Mouse (Mus musculus) frontal cortex, postnatal 10 days (tissue): ENCODE data around the gene Cxcl5.
A peak's percentile ranks its signal among the peaks of the same experiment; 100 is the strongest.

Experiments
- DNase-seq, 2 experiments: peaks; one replicate each; pipeline ENCODE4 v3.0.0; 2022; ENCODE audit warnings: low spot score in 2 of 2, mixed read lengths in 1 of 2

The Cxcl5 gene

DNA sequence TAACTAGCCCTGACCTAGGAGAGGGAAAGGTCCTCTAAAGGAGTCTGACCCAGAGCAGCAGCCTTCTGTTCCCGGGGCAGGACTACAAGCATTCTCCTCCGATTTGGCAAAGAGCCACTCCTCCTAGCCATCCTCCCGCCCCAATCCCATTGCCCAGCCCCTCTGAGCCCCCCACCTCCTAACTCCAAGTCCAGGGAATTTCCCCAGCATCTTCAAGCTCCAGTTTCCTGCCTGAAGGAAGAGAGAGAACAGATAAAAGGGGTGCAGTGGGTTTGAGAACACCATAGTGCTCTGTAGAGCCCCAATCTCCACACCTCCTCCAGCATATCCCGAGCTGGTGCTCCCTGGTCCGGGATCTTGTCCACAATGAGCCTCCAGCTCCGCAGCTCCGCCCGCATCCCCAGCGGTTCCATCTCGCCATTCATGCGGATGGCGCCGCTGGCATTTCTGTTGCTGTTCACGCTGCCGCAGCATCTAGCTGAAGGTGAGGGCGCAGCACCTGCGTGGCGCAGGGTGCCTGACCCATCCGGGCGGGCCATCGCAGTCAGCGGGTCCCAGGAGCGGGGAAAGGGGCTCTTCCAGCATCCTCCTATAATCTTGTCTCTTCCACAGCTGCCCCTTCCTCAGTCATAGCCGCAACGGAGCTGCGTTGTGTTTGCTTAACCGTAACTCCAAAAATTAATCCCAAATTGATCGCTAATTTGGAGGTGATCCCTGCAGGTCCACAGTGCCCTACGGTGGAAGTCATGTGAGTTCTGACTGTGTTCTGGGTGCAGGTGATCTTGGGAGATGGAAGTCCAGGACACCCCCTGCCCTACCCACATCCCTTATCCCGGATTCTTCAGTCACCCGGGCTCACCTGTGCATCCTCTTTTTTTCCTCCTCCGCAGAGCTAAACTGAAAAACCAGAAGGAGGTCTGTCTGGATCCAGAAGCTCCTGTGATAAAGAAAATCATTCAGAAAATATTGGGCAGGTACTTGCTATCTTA lies at the start of gene Cxcl5:
Cxcl5 (plus strand) TSS at position 284 of the 989 bp plus-strand sequence.
- DNase-seq, result peak in 1 of 2 experiments; percentile 14

DNA sequence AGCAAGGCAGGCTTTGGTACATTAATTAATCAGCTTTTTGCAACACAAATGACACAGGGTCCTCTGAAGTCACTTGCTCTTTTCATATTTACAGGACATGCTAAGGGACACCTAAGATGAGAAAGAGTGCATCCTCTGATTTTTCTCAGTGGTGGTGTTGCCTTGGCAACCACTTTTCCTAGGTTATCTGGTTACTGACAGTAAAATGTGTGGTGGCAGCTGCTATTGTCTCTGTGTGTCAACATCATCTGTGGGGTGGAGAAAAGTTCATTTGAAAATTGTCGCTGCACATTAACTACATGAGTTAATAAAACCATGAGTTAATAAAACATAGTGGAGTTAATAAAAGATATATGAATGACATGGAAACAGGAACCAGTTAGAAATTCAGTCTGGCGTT lies 47.8 kb upstream of the Cxcl5 start:
- no peak for DNase-seq

DNA sequence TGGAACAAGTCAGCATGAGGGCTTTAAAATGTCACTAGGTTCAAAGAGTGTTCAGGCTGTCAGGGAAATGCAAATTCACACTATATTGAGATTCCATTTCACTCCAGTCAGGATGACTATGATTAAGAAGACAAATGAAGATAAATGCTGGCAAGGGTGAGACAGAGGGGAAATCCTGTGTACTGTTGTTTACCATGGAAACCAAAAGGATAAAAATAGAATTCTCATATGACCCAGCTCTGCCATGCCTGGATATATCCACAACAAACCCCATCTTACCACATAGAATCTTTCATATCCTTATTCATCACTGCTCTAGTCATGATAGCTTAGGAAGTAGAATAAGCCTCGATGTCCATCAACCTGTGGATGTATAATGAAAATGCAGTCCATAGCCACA lies 41.2 kb upstream of the Cxcl5 start:
- no peak for DNase-seq

DNA sequence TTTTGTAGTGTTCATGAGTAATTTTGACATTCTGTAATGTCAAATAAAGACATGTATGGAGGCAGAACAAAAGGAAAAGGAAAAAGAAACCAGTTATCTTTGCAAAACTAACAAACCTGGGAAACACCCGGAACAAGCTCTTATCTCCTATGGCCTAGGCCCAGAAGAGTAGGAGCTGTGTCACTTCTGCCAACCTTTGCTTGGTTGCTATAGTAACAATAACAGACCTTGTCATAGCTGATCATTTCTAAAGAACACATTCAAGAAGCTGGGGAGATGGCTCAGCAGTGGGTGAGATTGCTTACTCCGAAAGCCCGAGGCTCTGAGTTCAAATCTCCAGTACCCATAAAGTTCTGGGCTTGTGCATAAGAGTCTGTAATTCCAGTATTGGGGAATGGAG lies 36.5 kb upstream of the Cxcl5 start:
- no peak for DNase-seq

DNA sequence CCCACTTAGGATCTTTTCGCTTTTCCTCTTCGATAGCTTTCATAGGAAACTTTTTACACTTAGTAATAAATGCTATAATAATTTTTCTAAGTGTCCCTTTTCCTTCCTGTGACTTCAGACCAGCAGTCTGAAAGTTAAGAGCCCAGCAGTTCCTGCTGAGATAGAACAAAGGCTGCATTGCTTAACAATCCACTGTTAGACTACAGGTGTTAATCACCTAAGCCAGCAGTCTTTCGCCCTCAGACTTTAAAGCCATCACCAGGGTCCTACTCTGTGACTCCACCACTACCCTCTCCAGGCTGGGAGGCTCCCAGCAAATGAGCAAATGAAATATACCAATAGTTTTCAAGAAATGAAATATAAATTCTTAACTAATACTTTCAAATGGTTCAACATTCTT lies 30.9 kb upstream of the Cxcl5 start:
- no peak for DNase-seq

DNA sequence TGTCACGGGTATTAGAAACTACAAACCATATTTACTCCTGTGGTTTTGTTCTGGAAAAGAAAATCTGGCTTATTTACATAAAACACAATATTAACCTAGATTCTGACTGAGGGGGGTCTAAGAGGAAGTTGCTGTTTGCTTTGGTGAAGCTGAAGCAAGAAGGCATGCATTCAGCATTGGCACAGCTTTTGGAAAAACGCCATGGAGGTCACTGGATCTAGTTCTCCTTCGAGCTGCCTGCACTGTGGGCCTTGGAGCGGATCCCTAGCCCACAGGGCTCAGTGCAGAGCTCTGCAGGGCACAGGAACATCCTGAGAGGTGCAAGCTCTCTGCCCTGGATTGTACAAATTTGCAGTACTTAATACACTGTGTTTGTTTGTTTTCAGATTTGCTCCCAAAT lies 27.7 kb upstream of the Cxcl5 start:
- no peak for DNase-seq

DNA sequence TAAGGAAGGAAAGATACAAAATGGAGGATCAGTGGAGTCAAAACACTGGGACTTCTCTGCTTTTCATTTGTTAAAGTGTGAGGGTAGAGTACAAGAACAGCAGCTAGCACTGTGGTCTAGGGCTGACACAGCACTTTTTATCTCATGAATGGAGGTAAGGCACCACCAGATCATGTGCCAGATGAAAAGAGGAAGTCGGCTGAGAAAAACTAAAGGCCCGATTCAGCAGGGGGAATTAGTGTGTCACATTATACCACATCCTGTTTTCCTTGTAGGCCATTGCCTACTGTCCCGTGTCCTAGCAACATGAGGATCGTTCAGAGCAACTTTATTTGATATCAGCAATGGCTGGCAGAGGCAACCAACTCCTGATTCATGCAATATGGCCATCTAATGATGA lies 17.1 kb upstream of the Cxcl5 start:
- no peak for DNase-seq

DNA sequence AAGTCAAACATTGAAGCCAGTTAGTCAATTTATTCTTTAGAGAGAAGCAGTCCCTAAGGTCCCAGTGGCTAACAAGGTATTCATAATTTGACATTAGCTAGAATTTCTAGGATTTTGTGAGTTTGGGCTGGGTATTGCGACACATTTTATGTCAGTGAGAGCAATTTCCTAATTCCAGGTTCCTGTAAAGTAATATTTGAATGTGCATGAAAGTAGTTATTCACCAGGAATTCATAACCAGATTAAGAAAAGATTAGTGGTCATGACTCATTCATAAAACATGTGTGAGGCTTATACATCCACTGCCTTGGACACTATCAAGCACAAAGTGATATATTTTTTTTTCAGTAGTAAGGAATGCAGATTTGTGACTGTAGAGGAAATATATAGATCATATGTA lies 5.2 kb upstream of the Cxcl5 start:
- no peak for DNase-seq

DNA sequence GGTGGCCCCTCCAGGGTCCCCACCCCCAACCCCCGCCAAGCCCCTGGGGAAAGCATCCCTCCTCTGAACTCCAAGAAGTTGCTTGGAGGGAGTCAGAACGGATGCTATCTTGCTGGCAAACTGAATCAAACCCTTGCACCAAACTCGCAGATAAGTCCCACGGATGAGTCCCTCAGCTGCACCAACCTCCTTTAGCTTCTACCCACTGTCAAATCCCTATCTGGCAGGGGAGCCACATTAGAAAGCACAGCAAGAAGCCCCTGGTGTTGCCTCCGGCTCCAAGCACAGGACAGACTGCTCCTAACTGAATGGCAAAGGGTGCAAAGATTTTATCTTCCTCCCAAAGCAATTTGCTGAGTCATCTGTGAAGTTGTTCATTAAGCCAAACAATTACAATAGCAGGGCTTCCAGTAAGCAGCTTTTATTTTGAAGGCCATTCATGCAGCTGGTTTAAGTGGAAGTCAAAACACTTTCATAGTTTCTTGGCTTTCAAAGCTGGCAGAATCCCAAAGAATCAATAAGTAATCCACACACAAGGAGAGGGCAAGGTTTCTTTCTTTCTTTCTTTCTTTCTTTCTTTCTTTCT lies 1.0 kb upstream of the Cxcl5 start:
- no peak for DNase-seq

DNA sequence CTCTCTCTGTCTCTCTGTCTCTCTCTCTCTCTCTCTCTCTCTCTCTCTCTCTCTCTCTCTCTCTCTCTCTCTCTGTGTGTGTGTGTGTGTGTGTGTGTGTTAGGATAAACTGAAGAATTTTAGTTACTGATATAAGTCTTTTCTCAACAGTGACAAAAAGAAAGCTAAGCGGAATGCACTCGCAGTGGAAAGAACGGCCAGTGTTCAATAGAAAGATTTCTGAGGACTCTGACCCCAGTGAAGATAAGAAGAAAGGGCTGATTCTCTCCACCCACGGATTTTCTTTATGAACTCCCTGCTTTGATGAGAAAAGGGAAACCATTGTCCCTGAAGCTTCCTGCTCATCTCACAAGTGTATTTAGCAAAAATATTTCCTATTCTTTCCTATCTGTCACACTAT lies 1.1 kb downstream of the Cxcl5 start:
- DNase-seq, result no peak

DNA sequence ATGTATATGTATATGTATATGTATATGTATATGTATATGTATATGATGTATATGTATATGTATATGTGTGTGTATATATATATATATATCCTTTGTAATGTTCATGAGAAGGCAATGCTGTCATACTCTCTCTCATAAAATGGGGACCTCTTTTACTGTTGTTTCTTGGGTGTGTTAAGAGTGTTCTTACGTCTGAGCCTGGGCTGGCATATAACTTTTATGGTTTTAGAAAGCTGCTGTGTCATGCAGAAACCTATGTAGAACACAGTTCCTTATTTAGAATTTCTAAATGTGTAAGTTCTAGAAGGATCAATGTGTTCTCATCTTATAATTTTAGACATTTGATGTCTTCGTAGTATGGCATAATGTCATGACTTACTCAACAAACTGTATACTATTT lies 1.7 kb downstream of the Cxcl5 start:
- no peak for DNase-seq

DNA sequence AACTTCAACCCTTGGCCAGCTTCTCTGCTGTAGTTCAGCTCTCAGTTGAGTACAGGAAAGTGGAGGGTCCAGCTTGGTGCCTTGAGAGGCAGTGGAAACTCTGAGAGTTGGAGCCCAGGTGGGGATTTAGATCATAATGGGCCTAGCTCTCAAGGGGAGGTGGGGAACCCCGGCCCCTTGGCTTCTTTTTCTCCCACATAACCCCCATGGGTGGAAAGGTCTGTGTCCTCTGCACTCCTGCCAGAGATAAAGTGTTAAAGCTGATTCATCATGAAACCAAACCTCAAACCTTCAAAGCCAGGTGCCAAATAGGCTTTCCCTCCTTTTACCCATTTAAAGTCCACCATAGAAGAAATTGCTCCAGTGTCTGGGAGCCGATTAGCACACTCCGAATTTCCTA lies 2.7 kb downstream of the Cxcl5 start:
- DNase-seq, result no peak

DNA sequence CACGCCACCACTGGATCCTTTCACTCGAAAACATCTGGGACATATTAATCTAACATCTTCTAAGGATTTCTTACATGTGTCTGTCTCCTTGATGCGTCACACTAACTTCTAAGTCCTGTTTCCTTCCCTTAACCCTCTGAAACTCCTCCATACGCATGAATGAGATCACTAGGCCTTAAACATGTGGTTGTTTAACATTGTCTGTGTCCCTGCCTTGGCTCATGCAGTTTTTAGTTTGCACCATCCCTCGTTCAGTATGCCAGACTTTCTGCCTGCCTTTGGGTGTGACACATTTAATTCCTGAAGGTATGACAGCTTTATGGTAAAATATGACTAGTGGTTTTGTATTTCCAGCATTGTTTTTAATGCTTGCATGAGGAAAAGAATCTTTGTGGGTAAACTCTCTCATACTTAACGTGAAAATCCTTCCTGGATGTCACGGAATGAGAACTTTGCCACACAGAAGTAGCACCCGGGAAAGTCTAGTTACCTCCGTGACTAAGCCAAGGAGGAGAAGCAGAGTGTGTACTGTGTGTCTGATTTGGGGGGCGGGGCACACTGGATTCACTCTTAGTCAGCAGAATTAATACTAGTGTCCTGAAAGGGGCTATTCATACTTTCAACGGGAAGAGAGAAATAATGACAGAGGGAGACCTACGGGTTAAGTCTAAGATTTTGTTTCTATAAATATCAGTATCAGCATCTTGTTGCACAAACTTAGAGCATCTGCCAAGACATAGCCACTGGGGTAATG lies 4.9 kb downstream of the Cxcl5 start:
- DNase-seq, result no peak

DNA sequence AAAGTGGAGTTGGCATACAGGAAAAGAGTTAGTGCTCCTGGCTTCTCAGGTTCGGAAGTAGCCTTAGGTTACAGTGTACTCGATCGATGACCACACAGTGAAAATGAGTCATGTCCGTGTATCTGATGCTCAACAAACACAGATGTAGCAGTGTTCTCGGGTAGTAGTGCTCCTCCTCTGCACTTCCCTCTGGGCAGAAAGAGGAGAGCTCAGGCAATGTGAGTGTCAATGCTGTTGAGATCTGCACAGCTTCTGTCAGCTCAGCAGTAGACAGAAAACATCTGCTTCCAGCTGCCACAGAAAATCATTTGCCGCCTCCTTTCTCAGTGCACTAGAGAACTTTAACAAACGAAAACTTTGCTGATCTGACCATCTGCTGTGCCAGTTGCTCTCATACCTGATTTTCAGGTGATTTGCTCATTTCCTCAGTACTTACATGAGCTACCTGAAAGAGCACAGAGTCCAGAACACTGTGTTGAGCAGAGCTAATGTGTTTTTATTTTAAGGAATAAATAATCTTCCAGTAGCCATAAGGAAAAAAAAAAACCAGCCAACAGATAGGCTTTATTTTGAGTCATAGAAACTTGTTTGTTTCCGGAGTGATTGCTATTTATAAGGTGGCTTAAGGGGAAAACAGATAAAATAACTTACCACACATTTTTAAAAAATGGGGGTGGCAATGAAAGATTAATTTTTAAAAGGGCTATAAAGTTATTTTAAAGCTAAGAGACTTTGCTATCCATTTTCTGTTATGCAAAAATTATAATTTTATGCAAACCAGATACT lies 6.9 kb downstream of the Cxcl5 start:
- DNase-seq, result no peak

DNA sequence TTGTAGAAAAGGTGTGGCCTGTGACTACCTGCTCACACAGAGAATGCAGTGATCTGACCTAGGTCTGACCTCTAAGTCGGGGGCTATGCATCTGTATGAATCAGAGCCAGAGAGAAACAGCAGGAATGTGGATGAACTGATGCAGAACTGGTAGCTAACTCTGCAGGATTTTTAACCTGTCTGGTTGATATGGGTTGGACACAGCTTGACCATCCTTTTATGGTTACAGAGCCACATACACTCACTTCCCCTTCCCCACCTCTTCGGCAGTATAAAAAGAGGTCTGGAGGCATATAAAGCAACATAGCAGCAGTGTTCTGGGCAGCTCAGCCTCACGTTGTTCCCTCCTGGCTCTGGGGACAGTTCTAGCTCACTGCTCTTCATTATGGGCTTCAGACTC lies 9.1 kb downstream of the Cxcl5 start, which contains the start of gene Ppbp:
Ppbp (plus strand) TSS at position 301 of the 400 bp plus-strand sequence.
- no peak for DNase-seq

DNA sequence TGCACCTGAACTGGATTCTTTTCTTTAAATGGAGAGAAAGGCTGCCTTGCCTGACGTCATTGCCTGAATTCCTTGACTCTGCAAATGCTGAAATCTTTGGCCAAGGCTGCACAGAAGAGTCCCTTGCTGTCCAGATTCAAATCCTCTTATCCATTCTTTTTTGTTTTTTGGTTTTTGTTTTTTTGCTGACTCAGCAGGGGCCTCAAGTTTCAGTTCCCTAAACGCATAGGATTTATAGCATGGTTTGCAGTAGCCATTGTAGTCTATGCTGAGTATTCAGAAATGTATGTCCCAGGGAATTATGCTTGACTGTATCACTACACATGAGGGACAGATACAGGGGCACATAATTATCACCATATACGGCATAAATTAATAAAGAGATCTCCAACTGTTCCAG lies 12.2 kb downstream of the Cxcl5 start:
- DNase-seq, result no peak

DNA sequence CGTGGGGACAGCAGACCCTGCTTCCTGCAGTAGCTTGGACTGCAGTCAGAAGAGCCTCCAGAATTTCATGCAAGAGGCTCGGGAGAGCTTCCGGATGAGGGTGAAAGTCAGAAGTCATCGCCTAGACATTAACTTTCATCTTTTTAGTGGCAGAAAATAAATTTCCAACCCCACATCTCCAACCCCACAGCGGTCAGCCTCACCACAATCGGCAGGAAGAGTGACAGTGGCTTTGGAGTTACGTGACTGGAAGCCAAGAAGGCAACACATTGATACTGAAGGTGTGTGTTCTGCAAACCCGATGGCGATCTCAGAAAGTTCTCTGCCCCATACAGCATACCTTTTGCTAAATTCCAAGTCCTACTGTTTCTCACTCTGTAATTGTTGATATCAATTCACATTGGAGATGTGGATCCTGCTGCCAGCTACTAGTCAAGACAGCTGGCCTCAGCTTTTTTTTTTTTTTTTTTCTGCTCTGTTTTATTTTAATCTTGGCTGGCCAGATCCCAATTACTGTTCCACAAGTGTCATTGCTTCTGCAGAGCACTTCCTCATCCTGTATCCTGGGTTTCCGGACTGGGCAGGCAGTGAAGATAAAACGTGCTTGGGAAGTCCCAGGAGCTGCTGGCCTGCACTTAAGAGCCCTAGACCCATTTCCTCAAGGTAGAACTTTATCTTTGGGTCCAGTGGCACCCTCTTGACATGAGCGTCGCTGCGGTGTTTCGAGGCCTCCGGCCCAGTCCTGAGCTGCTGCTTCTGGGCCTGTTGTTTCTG lies 12.9 kb downstream of the Cxcl5 start, which contains the start of gene Pf4:
Pf4 (plus strand) TSS at position 556 of the 774 bp plus-strand sequence.
- no peak for DNase-seq

DNA sequence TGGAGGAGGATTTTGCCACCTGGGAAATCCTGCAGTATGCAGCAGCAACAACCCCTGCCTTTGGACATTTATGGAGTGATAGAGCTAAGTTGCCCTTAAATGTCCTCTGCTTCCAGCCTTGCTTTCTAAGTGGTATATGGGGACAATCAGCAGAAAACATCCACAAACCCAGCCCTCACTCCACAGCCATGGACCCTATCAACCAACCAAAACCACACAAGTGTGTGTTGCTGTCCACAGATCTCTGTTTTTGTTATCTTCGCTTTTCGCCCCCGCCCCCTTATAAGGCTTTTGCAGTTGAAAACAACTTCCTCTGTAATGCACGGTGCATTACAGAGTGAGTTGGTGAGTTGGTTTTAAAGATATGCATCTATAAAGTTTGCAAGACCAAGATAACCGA lies 16.4 kb downstream of the Cxcl5 start:
- no peak for DNase-seq

DNA sequence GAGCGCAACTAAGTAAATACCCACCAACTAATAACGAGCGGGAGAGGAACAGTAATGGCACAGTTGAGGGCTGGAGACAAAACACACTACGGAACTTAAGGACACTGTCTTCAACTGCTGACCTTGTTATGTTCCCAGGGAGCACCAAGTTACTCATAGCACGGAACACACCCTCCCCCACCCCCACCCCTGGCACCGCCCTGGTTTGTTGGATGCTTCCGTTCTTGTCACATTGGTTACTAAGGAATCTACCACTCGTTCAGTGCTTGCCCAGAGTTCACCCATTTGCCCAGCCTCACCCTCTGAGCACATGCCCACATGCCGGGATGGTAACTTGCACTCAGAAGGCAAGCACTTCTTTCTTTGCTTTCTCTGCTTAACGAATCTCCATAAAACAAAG lies 18.5 kb downstream of the Cxcl5 start:
- DNase-seq, result no peak

DNA sequence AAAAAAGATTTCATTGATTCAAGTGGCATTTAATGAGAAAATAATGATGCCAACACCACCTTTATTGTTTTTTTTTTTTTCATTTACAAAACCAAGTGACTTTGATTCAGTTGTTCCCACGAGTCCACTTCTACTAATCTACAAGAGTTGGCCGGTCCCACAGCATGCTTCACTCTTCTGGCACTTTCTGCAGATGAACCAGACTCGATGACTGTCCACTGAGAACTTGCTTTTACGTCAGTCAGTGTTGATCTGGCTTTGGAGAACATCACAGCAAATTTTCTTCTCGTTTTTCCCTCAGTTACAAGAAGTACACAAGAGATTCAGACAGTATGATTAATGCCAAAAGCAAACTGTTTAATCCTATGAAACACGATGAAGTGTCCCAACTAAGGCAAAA lies 19.7 kb downstream of the Cxcl5 start:
- no peak for DNase-seq

DNA sequence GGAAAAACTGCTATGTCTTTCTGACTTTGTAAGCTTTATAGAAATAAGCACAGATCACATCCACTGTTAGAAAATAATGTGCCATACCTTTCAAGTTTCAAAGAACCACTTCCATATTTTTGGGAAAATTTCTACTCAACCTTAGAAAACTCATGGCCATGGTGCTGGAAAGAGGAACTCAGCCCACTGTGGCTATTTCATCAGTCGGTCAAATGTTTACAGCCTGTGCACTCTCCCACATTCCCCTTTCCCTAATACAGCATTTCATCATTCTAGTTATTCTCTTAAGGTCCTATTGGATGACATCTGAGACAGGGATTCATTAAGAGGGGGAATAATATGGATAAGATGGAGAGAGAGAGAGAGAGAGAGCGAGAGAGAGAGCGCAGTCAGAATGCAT lies 24.5 kb downstream of the Cxcl5 start:
- DNase-seq, result no peak
